Mouse (Mus musculus) lung, postnatal 25 days (tissue): ENCODE data around the gene Gdf3.

Experiments
- DNase-seq: peaks from one replicate; pipeline ENCODE4 v3.0.0; 2022; ENCODE audit warnings: low spot score

Gdf3 gene

DNA sequence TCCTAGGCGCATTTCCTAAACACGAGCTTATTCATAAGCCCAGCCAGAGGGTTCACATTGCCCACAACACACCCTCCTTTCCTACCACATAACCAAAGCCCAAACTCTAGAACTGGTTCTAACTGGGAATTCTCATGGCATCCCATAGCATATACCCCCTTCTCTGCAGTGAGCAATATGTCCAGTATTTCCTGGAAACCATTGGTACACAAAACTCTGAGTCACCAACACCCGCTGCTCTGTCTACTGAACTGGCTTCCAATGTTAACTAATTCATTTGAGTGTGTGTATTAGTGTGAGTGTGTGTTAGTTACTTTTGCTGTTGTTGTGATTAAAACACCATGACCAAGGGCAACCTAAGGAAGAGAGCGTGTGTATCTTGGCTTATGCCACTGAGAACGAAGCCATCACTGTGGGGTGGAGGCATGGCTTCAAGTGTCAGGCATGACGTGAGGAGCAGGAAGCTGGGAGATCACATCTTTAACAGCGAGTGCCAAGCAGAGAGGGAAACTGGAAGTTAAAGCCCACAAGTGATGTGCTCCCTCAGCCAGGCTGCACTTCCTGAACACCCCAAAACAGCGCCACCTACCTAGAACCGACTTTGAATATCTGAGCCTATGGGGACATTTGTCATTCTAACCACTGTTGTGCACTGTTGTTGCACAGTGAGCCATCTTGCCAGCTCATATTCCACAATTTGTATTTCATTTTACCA is 44.7 kb downstream of the Gdf3 start:
- no peak for DNase-seq

DNA sequence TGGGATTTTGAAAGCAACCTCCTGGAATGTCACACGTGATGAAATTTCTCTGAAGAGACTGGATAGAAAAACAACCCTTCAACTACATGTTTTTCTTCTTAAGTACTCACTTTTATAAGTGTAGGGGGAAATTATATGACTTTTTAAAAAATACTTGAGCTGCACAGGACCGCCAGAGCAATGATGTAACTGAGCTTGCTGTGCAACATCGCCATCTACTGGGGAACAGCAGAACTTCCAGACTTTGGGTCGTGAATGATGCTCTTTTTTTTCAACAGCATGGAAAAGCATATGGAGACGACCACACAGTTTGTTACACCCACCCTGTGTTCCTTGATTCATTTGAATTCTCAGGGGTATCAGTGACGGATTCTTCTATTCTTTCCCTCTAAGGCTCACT is 47.4 kb downstream of the Gdf3 start:
- DNase-seq = peak; percentile 48

GRCm38 (mm10) chr6:122561005-122561404 is 48.9 kb downstream of the Gdf3 start:
- DNase-seq = no peak

DNA sequence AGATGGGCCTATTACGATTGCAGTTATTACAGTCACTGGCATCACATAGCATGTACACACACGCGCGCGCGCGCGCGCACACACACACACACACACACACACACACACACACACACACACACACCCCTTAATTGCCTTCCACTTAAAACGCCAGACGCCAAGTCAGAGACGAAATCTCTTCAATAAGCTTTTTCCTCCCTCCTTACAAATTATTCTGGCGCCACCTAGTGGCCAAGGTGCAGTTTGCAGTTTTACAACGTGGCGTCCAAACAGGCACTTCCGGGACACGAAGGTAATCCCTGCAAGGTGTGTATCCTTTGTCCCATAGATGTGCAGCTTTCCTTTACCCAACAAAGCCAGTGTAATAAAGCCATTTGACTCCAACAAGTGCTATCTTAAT is 49.5 kb downstream of the Gdf3 start:
- DNase-seq = peak; percentile 57

GRCm38 (mm10) chr6:122556959-122557561 is 52.8 kb downstream of the Gdf3 start:
- peak; percentile 65 for DNase-seq
